Mouse (Mus musculus) liver, postnatal 0 days (tissue): ENCODE measurements around the gene Elavl2.

Experiments
- CTCF ChIP-seq: sonication (generic); IDR thresholded peaks from 2 replicates; pipeline ENCODE4 v1.5.1; 2016; ENCODE audit warnings: antibody characterized with exemption, low read depth
- EP300 ChIP-seq: IDR thresholded peaks from 2 replicates; pipeline ENCODE4 v1.6.1; 2016; ENCODE audit warnings: antibody characterized with exemption, low read depth, mild to moderate bottlenecking

- TF ChIP-seq CTCF (no peak), EP300 (no peak)
These were observed 136.7 kb downstream of the Elavl2 start for GRCm38 (mm10) chr4:91263733-91264440.
